Mouse (Mus musculus): ENCODE measurements around the gene B4galnt4. TPM values are rescaled to one million over a fixed set of nuclear protein-coding genes. Genes with fewer than 3 reads are reported as not detected.

B4galnt4 gene
- polyA plus RNA-seq, 1 experiment from 2014 or later = 0.15 TPM

- ATAC-seq (no peak), DNase-seq (no peak)
- Histone ChIP-seq H3K36me3 (replicated peaks; ENCODE audit: insufficient read depth, low read length) (no peaks in the 10 kb centered on the region), H3K9me3 (ENCODE audit: low read length) (no peaks in the 10 kb centered on the region), H3K4me2 (ENCODE audit: low read depth, low read length) (peak overlapping the region; percentile 58), H3K27me3 (ENCODE audit: insufficient read depth, low read length) (peaks cover 3% of the 10 kb centered on the region; the same call in 1 of the 2 replicates), H3K4me1 (ENCODE audit: insufficient read depth) (peaks cover 48% of the 10 kb centered on the region), H3K4me3 (ENCODE audit: low read depth, low read length) (no peak overlapping the region), H3K27ac (ENCODE audit: low read depth) (peak overlapping the region; percentile 84; the same call in 1 of the 2 replicates), H3K9ac (replicated peaks) (no peak overlapping the region)
- WGBS (ENCODE audit: insufficient replicate concordance) = 65% methylated on average over 5 of the region's 5 CpGs
- TF ChIP-seq CTCF (IDR thresholded peaks at IDR 0.05; ENCODE audit: low read depth) (no peak), EP300 (IDR thresholded peaks at IDR 0.05; ENCODE audit: low read depth) (no peak)
Observed at GRCm38 (mm10) chr7:141097177-141097576, 36.3 kb downstream of the B4galnt4 start.

- Histone ChIP-seq H3K4me1 (ENCODE audit: insufficient read depth) (peaks cover 40% of the 10 kb centered on the region), H3K27me3 (ENCODE audit: insufficient read depth, low read length) (peaks cover 3% of the 10 kb centered on the region; the same call in 1 of the 2 replicates), H3K9ac (replicated peaks) (peak within 1 kb of the TSS; percentile 58), H3K9me3 (ENCODE audit: low read length) (no peaks in the 10 kb centered on the region), H3K27ac (ENCODE audit: low read depth) (peak within 1 kb of the TSS; percentile 48; the same call in 1 of the 2 replicates), H3K36me3 (replicated peaks; ENCODE audit: insufficient read depth, low read length) (no peaks in the 10 kb centered on the region), H3K4me3 (ENCODE audit: low read depth, low read length) (peak within 1 kb of the TSS; percentile 56), H3K4me2 (ENCODE audit: low read depth, low read length) (peak within 1 kb of the TSS; percentile 87)
- ATAC-seq (peak; percentile 41), DNase-seq (peak; percentile 64)
- TF ChIP-seq CTCF (IDR thresholded peaks at IDR 0.05; ENCODE audit: low read depth) (no peak), EP300 (IDR thresholded peaks at IDR 0.05; ENCODE audit: low read depth) (no peak)
- WGBS (ENCODE audit: insufficient replicate concordance) = 2% methylated on average over 56 of the region's 56 CpGs
Observed at GRCm38 (mm10) chr7:141099911-141100691, 39.2 kb downstream of the B4galnt4 start, which contains the start of gene Sigirr. TSS of gene Sigirr (minus strand) at chr7:141100572.

- no peak for ATAC-seq
- Histone ChIP-seq H3K9ac (replicated peaks) (no peak overlapping the region), H3K9me3 (ENCODE audit: low read length) (no peaks in the 10 kb centered on the region), H3K4me1 (ENCODE audit: insufficient read depth) (peaks cover 19% of the 10 kb centered on the region), H3K27ac (ENCODE audit: low read depth) (no peak overlapping the region), H3K36me3 (replicated peaks; ENCODE audit: insufficient read depth, low read length) (no peaks in the 10 kb centered on the region), H3K4me2 (ENCODE audit: low read depth, low read length) (no peak overlapping the region), H3K27me3 (ENCODE audit: insufficient read depth, low read length) (peaks cover 3% of the 10 kb centered on the region; the same call in 1 of the 2 replicates), H3K4me3 (ENCODE audit: low read depth, low read length) (no peak overlapping the region)
- WGBS (ENCODE audit: insufficient replicate concordance) = 52% methylated on average over 3 of the region's 3 CpGs
- TF ChIP-seq CTCF (IDR thresholded peaks at IDR 0.05; ENCODE audit: low read depth) = no peak
- TF ChIP-seq EP300 (IDR thresholded peaks at IDR 0.05; ENCODE audit: low read depth) = no peak
- no peak for DNase-seq
Observed at GRCm38 (mm10) chr7:141103161-141103560, 42.3 kb downstream of the B4galnt4 start.

GRCm38 (mm10) chr7:141115874-141116273 lies 55.0 kb downstream of the B4galnt4 start:
- no peak overlapping the region for H3K9ac ChIP-seq (replicated peaks)
- WGBS (ENCODE audit: insufficient replicate concordance) = 75% methylated on average over 9 of the region's 9 CpGs
- TF ChIP-seq EP300 (IDR thresholded peaks at IDR 0.05; ENCODE audit: low read depth) (no peak), CTCF (IDR thresholded peaks at IDR 0.05; ENCODE audit: low read depth) (no peak)
- DNase-seq (peak; percentile 44), ATAC-seq (peak; percentile 64; the same call in 1 of the 2 replicates)
- no peak overlapping the region for H3K4me3 ChIP-seq (ENCODE audit: low read depth, low read length)
- H3K27me3 ChIP-seq (ENCODE audit: insufficient read depth, low read length) = no peaks in the 10 kb centered on the region
- no peak overlapping the region for H3K27ac ChIP-seq (ENCODE audit: low read depth)
- H3K36me3 ChIP-seq (replicated peaks; ENCODE audit: insufficient read depth, low read length) = no peaks in the 10 kb centered on the region
- H3K9me3 ChIP-seq (ENCODE audit: low read length) = no peaks in the 10 kb centered on the region
- no peak overlapping the region for H3K4me2 ChIP-seq (ENCODE audit: low read depth, low read length)
- H3K4me1 ChIP-seq (ENCODE audit: insufficient read depth) = peaks cover 21% of the 10 kb centered on the region

GRCm38 (mm10) chr7:141117636-141118035 lies 56.7 kb downstream of the B4galnt4 start, which contains the start of gene Ano9:
TSS of gene Ano9 (minus strand) at chr7:141117806.
- no peak within 1 kb of the TSS for H3K4me3 ChIP-seq (ENCODE audit: low read depth, low read length)
- H3K36me3 ChIP-seq (replicated peaks; ENCODE audit: insufficient read depth, low read length) = no peaks in the 10 kb centered on the region
- DNase-seq = no peak
- WGBS (ENCODE audit: insufficient replicate concordance) = 39% methylated on average over 9 of the region's 9 CpGs
- no peak within 1 kb of the TSS for H3K4me2 ChIP-seq (ENCODE audit: low read depth, low read length)
- no peak for TF ChIP-seq CTCF (IDR thresholded peaks at IDR 0.05; ENCODE audit: low read depth)
- no peak for TF ChIP-seq EP300 (IDR thresholded peaks at IDR 0.05; ENCODE audit: low read depth)
- H3K4me1 ChIP-seq (ENCODE audit: insufficient read depth) = peaks cover 34% of the 10 kb centered on the region
- no peaks in the 10 kb centered on the region for H3K27me3 ChIP-seq (ENCODE audit: insufficient read depth, low read length)
- H3K27ac ChIP-seq (ENCODE audit: low read depth) = no peak within 1 kb of the TSS
- no peak for ATAC-seq
- H3K9ac ChIP-seq (replicated peaks) = no peak within 1 kb of the TSS
- H3K9me3 ChIP-seq (ENCODE audit: low read length) = no peaks in the 10 kb centered on the region

- no peaks in the 10 kb centered on the region for H3K9me3 ChIP-seq (ENCODE audit: low read length)
- 64% methylated on average over 3 of the region's 3 CpGs for WGBS (ENCODE audit: insufficient replicate concordance)
- no peaks in the 10 kb centered on the region for H3K36me3 ChIP-seq (replicated peaks; ENCODE audit: insufficient read depth, low read length)
- DNase-seq (no peak), ATAC-seq (no peak)
- H3K9ac ChIP-seq (replicated peaks) = no peak overlapping the region
- H3K27me3 ChIP-seq (ENCODE audit: insufficient read depth, low read length) = no peaks in the 10 kb centered on the region
- no peak for TF ChIP-seq EP300 (IDR thresholded peaks at IDR 0.05; ENCODE audit: low read depth)
- TF ChIP-seq CTCF (IDR thresholded peaks at IDR 0.05; ENCODE audit: low read depth) = no peak
- no peak overlapping the region for H3K27ac ChIP-seq (ENCODE audit: low read depth)
- H3K4me3 ChIP-seq (ENCODE audit: low read depth, low read length) = no peak overlapping the region
- no peak overlapping the region for H3K4me2 ChIP-seq (ENCODE audit: low read depth, low read length)
- peaks cover 37% of the 10 kb centered on the region for H3K4me1 ChIP-seq (ENCODE audit: insufficient read depth)
Observed at GRCm38 (mm10) chr7:141119487-141119886, 58.6 kb downstream of the B4galnt4 start.
